Mouse (Mus musculus) ES-Bruce4 (cell line): ENCODE measurements around the gene Ccr7. TPM values are rescaled to one million over a fixed set of nuclear protein-coding genes. Genes with fewer than 3 reads are reported as not detected.

Experiments
- H3K27ac ChIP-seq: 2 replicates; pipeline ENCODE4 v1.5.1; 2012; ENCODE audit warnings: low read length, inconsistent platforms; ENCODE audit not compliant: insufficient read depth
- H3K27me3 ChIP-seq: 2 replicates; pipeline ENCODE4 v1.6.1; 2012; ENCODE audit warnings: mild to moderate bottlenecking, low read length, inconsistent platforms; ENCODE audit not compliant: control insufficient read depth, poor library complexity, insufficient read depth, severe bottlenecking
- H3K36me3 ChIP-seq: 2 replicates; pipeline ENCODE4 v1.6.1; 2012; ENCODE audit warnings: inconsistent platforms, mild to moderate bottlenecking, low read length, moderate library complexity; ENCODE audit not compliant: control insufficient read depth, poor library complexity, insufficient read depth, severe bottlenecking
- H3K4me1 ChIP-seq: one replicate; pipeline ENCODE4 v1.8.1; 2011; ENCODE audit warnings: low read length; ENCODE audit not compliant: control insufficient read depth, insufficient read depth
- H3K4me3 ChIP-seq: 2 replicates; pipeline ENCODE4 v1.5.1; 2011; ENCODE audit warnings: low read depth, mild to moderate bottlenecking, low read length
- H3K9ac ChIP-seq: 2 replicates; pipeline ENCODE4 v1.6.1; 2012; ENCODE audit warnings: low read depth, mild to moderate bottlenecking, inconsistent platforms; ENCODE audit not compliant: poor library complexity, severe bottlenecking
- H3K9me3 ChIP-seq: replicated peaks from 2 replicates; pipeline ENCODE4 v1.6.1; 2012; ENCODE audit warnings: mild to moderate bottlenecking, low read length, inconsistent platforms; ENCODE audit not compliant: control insufficient read depth, poor library complexity, insufficient read depth, severe bottlenecking
- CTCF ChIP-seq: IDR thresholded peaks from one replicate; pipeline ENCODE4 v1.8.1; 2011; ENCODE audit warnings: low read depth, low read length
- EP300 ChIP-seq: IDR thresholded peaks from 2 replicates; pipeline ENCODE4 v1.6.1; 2011; ENCODE audit warnings: low read depth, low read length; ENCODE audit not compliant: insufficient read depth
- POLR2A ChIP-seq: IDR thresholded peaks from one replicate; pipeline ENCODE4 v1.8.1; 2011; ENCODE audit warnings: low read length; ENCODE audit not compliant: insufficient read depth
- polyA plus RNA-seq: library from polyadenylated mRNA; stranded (reverse); fragments of >200 nt; gene quantifications from 2 replicates; pipeline ENCODE4 v1.2.4, GENCODE M21; 2011; ENCODE audit warnings: low read depth; ENCODE audit not compliant: missing spikeins, insufficient read depth, insufficient read length

The Ccr7 gene
- polyA plus RNA-seq, 1 experiment, result not detected

- Histone ChIP-seq H3K4me3 (no peak overlapping the region), H3K9ac (no peak overlapping the region), H3K36me3 (no peaks in the 10 kb centered on the region), H3K9me3 (no peaks in the 10 kb centered on the region), H3K27me3 (no peaks in the 10 kb centered on the region), H3K27ac (no peak overlapping the region), H3K4me1 (no peaks in the 10 kb centered on the region)
- no peak for TF ChIP-seq EP300
- no peak for TF ChIP-seq POLR2A
- no peak for TF ChIP-seq CTCF
Observed at GRCm38 (mm10) chr11:99117907-99118306, 37.0 kb downstream of the Ccr7 start.

GRCm38 (mm10) chr11:99115940-99116339 lies 38.9 kb downstream of the Ccr7 start:
- no peaks in the 10 kb centered on the region for H3K36me3 ChIP-seq
- H3K9ac ChIP-seq, result no peak overlapping the region; the same call in 1 of the 2 replicates
- H3K27ac ChIP-seq, result no peak overlapping the region
- H3K4me1 ChIP-seq, result no peaks in the 10 kb centered on the region
- no peak for TF ChIP-seq CTCF
- TF ChIP-seq POLR2A, result no peak
- TF ChIP-seq EP300, result 0 out of 2 replicates have a peak, but pooled peaks have one; percentile 17
- no peaks in the 10 kb centered on the region for H3K27me3 ChIP-seq
- no peaks in the 10 kb centered on the region for H3K9me3 ChIP-seq
- H3K4me3 ChIP-seq, result no peak overlapping the region

- Histone ChIP-seq H3K4me1 (peaks cover 1% of the 10 kb centered on the region), H3K27ac (no peak overlapping the region), H3K36me3 (no peaks in the 10 kb centered on the region), H3K4me3 (no peak overlapping the region), H3K27me3 (no peaks in the 10 kb centered on the region), H3K9ac (no peak overlapping the region), H3K9me3 (no peaks in the 10 kb centered on the region)
- no peak for TF ChIP-seq EP300
- TF ChIP-seq CTCF, result no peak
- TF ChIP-seq POLR2A, result no peak
Observed at GRCm38 (mm10) chr11:99113111-99113510, 41.8 kb downstream of the Ccr7 start.

GRCm38 (mm10) chr11:99112700-99113099 lies 42.2 kb downstream of the Ccr7 start:
- Histone ChIP-seq H3K4me3 (no peak overlapping the region), H3K9me3 (no peaks in the 10 kb centered on the region), H3K36me3 (no peaks in the 10 kb centered on the region), H3K9ac (no peak overlapping the region), H3K27me3 (no peaks in the 10 kb centered on the region), H3K4me1 (peaks cover 2% of the 10 kb centered on the region), H3K27ac (no peak overlapping the region)
- TF ChIP-seq POLR2A (no peak), CTCF (no peak), EP300 (no peak)

GRCm38 (mm10) chr11:99111631-99112030 lies 43.2 kb downstream of the Ccr7 start:
- Histone ChIP-seq H3K4me1 (peaks cover 7% of the 10 kb centered on the region), H3K9me3 (no peaks in the 10 kb centered on the region), H3K36me3 (no peaks in the 10 kb centered on the region), H3K27ac (no peak overlapping the region), H3K4me3 (no peak overlapping the region), H3K9ac (no peak overlapping the region), H3K27me3 (no peaks in the 10 kb centered on the region)
- TF ChIP-seq EP300 (no peak), POLR2A (no peak), CTCF (no peak)

- Histone ChIP-seq H3K36me3 (no peaks in the 10 kb centered on the region), H3K27me3 (no peaks in the 10 kb centered on the region), H3K4me1 (peaks cover 8% of the 10 kb centered on the region), H3K4me3 (no peak overlapping the region), H3K27ac (no peak overlapping the region), H3K9ac (no peak overlapping the region), H3K9me3 (no peaks in the 10 kb centered on the region)
- TF ChIP-seq POLR2A, result no peak
- TF ChIP-seq EP300, result no peak
- no peak for TF ChIP-seq CTCF
Observed at GRCm38 (mm10) chr11:99111155-99111554, 43.7 kb downstream of the Ccr7 start.
